Mouse (Mus musculus) lung, embryonic 14.5 days (tissue): ENCODE results near the gene Fam217a. TPM values are rescaled to one million over a fixed set of nuclear protein-coding genes. Genes with fewer than 3 reads are reported as not detected.
"Not testable (repeated sequence)": the region's sequence is repeated elsewhere in the genome, so short reads cannot be mapped to it uniquely, and the experiment has no call there.

Source experiments
- ATAC-seq: fragments of 200-750 bp; cut with Nextera tagmentation; 2 replicates; pipeline ENCODE4 v1.8.0; 2017; ENCODE audit warnings: mild to moderate bottlenecking, moderate TSS enrichment, moderate library complexity; ENCODE audit not compliant: insufficient read depth
- DNase-seq: peaks from one replicate; pipeline ENCODE4 v3.0.0-alpha.2; 2015
- H3K27ac ChIP-seq: fragments of 300-500 bp; sonication (generic); 2 replicates; pipeline ENCODE4 v1.5.1; 2014; ENCODE audit warnings: low read depth, mild to moderate bottlenecking, moderate library complexity
- H3K27me3 ChIP-seq: fragments of 300-500 bp; sonication (generic); 2 replicates; pipeline ENCODE4 v1.6.1; 2014; ENCODE audit warnings: low read length, control low read depth; ENCODE audit not compliant: insufficient read depth
- H3K36me3 ChIP-seq: fragments of 300-500 bp; sonication (generic); 2 replicates; pipeline ENCODE4 v1.6.1; 2014; ENCODE audit warnings: control low read depth; ENCODE audit not compliant: insufficient read depth
- H3K4me1 ChIP-seq: fragments of 300-500 bp; sonication (generic); 2 replicates; pipeline ENCODE4 v1.6.1; 2014; ENCODE audit warnings: antibody characterized with exemption, control low read depth; ENCODE audit not compliant: insufficient read depth
- H3K4me2 ChIP-seq: fragments of 300-500 bp; sonication (generic); 2 replicates; pipeline ENCODE4 v1.6.1; 2014; ENCODE audit warnings: mild to moderate bottlenecking
- H3K4me3 ChIP-seq: fragments of 300-500 bp; sonication (generic); 2 replicates; pipeline ENCODE4 v1.5.1; 2014; ENCODE audit warnings: low read depth, low read length
- H3K9ac ChIP-seq: fragments of 300-500 bp; sonication (generic); 2 replicates; pipeline ENCODE4 v1.6.1; 2014
- H3K9me3 ChIP-seq: fragments of 300-500 bp; sonication (generic); 2 replicates; pipeline ENCODE4 v1.6.1; 2016; ENCODE audit warnings: low read depth, low read length, control low read depth
- CTCF ChIP-seq: IDR thresholded peaks from 2 replicates; pipeline ENCODE4 v1.5.1; 2016; ENCODE audit warnings: antibody characterized with exemption, low read depth
- WGBS: fragments of 180-500 bp; shearing (Covaris S2); extraction: QIAGEN DNeasy Blood & Tissue Kit; methylation state at CpG from one replicate; pipeline ENCODE4 v1.1.7; 2014; 5-methylcytosine and 5-hydroxymethylcytosine counted together
- polyA plus RNA-seq: library from polyadenylated mRNA; unstranded; fragments of >200 nt; fragmentation: Nextera tagmentation; extraction: Ambion mirVana; gene quantifications from 2 replicates; pipeline ENCODE4 v1.2.1, GENCODE M21; 2014

Fam217a gene
- polyA plus RNA-seq, 1 experiment from 2014 or later: 2.3 TPM

DNA sequence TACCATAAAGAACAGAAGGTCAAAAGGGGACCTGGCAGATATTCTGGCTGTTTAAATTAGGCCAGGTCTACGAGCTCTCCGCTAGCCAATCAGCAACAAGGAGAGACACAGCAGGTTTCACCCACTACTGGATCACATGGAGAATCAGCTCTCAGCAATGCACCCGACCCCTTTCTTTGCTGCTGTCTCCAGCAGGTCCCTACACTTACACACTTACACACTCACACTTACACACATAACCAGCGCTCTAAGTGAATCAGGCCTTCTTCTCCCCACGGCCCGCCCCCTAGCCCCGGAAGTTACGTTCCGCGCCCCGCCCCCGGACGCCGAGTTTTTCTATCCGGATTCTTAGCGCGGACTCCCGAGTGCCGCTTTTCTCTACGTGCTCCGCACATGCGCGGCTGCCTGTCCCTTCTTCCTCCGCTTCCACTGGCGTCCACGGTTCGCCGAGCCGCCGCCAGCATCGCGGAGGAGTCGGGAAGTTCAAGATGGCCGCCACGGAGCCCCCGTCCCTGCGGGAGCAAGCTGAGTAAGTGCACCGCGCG is 48.9 kb downstream of the Fam217a start, which contains the start of gene Prpf4b:
TSS of gene Prpf4b (plus strand) at position 137 of the 545 bp plus-strand sequence.
- peak within 1 kb of the TSS; percentile 99 for H3K27ac ChIP-seq
- H3K4me2 ChIP-seq: peak within 1 kb of the TSS; percentile 89
- H3K27me3 ChIP-seq: no peaks in the 10 kb centered on the region
- peak; percentile 95 for DNase-seq
- ATAC-seq: peak; percentile 71
- peaks cover 5% of the 10 kb centered on the region; the same call in 1 of the 2 replicates for H3K36me3 ChIP-seq
- H3K4me1 ChIP-seq: peaks cover 3% of the 10 kb centered on the region
- H3K9me3 ChIP-seq: no peaks in the 10 kb centered on the region
- H3K4me3 ChIP-seq: peak within 1 kb of the TSS; percentile 97
- H3K9ac ChIP-seq: peak within 1 kb of the TSS; percentile 98
- TF ChIP-seq CTCF: no peak
- WGBS: under 1% methylated on average over 40 of the region's 40 CpGs

DNA sequence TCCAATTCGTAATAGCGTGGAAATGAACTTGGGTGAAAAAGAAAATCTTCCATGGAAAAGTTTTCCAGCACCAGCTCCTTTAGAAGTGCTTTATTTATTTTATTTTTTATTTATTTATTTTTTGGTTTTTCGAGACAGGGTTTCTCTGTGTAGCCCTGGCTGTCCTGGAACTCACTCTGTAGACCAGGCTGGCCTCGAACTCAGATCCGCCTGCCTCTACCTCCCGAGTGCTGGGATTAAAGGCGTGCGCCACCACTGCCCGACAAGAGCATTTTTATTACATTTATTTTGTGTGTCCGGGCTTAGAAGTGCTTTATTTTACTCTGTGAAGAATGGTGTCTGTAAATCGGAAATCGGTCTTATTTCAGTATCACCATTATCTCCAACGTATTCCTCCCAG is 49.4 kb downstream of the Fam217a start:
- not testable (repeated sequence) for H3K4me1 ChIP-seq, H3K9me3 ChIP-seq, H3K36me3 ChIP-seq, DNase-seq, H3K27me3 ChIP-seq
- peak overlapping the region; percentile 99 for H3K27ac ChIP-seq
- peak overlapping the region; percentile 98 for H3K9ac ChIP-seq
- H3K4me3 ChIP-seq: peak overlapping the region; percentile 97
- peak; percentile 8; the same call in 1 of the 2 replicates for ATAC-seq
- WGBS: 16% methylated on average over 13 of the region's 13 CpGs
- peak overlapping the region; percentile 89 for H3K4me2 ChIP-seq

DNA sequence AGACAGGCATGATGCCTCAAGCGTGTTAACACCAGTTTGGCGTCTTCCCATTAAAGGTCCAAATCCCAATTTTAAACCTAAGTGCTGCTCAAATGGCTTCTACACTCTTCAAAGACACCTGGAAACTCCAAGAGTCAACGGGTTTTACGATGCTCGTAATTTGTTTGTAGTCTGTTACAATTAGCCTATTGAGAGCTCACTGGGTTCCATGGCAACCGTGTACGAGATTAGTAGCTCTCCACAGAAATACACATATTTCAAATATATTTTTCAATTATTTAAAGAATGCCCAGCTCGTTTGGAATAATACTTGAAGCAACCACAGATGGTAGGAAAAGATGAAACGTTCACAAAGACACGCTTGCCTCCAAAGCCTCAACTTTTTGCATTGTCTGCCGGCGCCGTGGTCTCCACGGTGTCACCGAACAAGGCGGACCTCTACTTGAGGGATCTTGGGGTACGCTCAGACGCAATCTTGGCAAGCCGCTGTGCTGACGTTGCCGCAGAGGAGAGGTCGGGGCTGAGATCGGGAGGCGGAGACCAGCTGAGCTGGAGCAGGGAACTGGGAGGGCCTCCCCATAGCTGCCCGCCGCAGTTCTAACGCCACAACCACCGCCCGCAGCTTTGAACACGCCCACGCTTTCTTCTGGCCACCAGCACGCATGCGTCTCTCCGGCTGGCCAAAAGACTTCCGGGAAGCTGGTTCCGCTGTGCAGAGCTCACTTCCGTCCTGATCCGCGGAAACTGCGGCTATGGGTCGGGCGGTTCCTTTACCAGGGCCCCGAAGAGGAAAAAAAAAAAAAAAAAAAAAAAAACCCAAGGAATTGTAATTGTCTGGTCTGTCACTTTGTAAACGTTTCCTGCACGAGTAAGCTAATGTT is 50.1 kb downstream of the Fam217a start:
- no peak for TF ChIP-seq CTCF
- H3K4me1 ChIP-seq: peaks cover 3% of the 10 kb centered on the region
- peak overlapping the region; percentile 89 for H3K4me2 ChIP-seq
- DNase-seq: peak; percentile 99
- peak overlapping the region; percentile 97 for H3K4me3 ChIP-seq
- peak; percentile 95 for ATAC-seq
- H3K27ac ChIP-seq: peak overlapping the region; percentile 99
- no peaks in the 10 kb centered on the region for H3K36me3 ChIP-seq
- no peaks in the 10 kb centered on the region for H3K27me3 ChIP-seq
- no peaks in the 10 kb centered on the region for H3K9me3 ChIP-seq
- H3K9ac ChIP-seq: peak overlapping the region; percentile 51
- WGBS: 3% methylated on average over 45 of the region's 45 CpGs

DNA sequence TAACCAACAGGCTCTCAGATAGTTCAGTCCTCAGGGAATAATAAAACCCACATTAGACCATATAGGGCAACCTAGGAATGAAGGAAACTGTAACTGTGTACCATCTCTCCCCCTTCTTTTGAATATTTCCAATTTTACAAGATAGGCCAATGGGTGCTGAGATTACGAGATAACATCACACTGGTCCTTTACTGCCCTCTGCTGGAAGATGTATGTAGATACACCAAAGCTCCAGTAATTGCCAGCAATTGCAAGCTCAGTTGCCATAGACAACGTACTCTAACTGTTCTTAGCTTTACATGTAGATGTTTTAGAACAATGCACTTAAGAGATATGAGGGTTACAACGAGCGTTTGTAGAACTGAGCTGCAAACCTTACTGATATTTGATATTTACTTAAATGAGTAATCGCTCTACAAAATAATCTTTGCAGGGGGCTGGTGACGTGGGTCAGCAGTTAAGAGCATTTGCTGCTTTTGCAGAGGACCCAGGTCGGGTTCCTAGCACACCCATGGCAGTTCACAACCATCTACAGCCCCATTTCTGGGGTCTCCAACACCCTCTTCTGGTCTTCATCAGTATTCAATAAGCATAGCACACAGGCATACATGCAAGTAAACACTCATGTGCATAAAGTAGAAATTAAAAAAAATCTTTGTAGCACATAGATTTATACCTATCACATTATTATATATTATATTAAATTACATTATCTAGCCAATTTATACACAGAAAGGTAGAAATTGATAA is 59.5 kb downstream of the Fam217a start:
- ATAC-seq (no peak; the same call in 1 of the 2 replicates), DNase-seq (peak; percentile 94)
- no peaks in the 10 kb centered on the region for H3K36me3 ChIP-seq
- H3K4me1 ChIP-seq: no peaks in the 10 kb centered on the region
- H3K9me3 ChIP-seq: no peaks in the 10 kb centered on the region
- no peak overlapping the region for H3K9ac ChIP-seq
- no peak overlapping the region for H3K27ac ChIP-seq
- no peak overlapping the region for H3K4me3 ChIP-seq
- no peaks in the 10 kb centered on the region for H3K27me3 ChIP-seq
- no peak overlapping the region for H3K4me2 ChIP-seq
- TF ChIP-seq CTCF: peak; percentile 92
- WGBS: 38% methylated on average over 7 of the region's 7 CpGs

DNA sequence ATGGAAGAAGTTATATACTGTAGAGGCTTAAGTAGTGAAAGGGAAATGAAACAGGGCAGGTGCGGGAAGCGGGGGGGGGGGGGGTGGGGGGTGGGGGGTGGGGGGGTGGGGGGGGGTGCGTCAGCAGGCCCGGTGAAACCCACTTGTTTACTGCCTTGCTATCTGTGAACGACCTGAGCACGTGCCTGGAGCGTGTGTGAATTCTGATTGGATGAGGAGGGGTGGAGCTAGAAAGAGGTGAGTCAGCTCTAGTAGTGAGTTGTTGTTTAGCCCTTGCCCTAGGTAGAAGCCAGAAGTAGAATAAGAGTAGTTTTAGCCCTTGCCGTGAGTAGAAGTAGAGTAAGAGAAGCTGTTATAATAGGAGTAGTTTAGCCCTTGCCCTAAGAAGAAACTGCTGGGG is 62.9 kb downstream of the Fam217a start:
- DNase-seq, H3K9ac ChIP-seq, H3K4me1 ChIP-seq, ATAC-seq, H3K4me2 ChIP-seq, H3K27ac ChIP-seq, H3K4me3 ChIP-seq, H3K9me3 ChIP-seq, H3K36me3 ChIP-seq, H3K27me3 ChIP-seq: not testable (repeated sequence)
- 43% methylated on average over 6 of the region's 8 CpGs for WGBS

Other genes starting within 250 kb of the Fam217a start
- gene Fam50b, start 189.5 kb downstream of the Fam217a start, polyA plus RNA-seq: 0.15 TPM in 1 of 2 replicates, not detected in the other
- 81.3 and 83.5 TPM in 2 replicates for gene Prpf4b, start 49.0 kb downstream of the Fam217a start, polyA plus RNA-seq
- not detected in 2 replicates for gene 4933417A18Rik, start 99 bp upstream of the Fam217a start, polyA plus RNA-seq
- gene Eci3, start 39.5 kb upstream of the Fam217a start, polyA plus RNA-seq: 0.45 and 0.77 TPM in 2 replicates
- gene Eci2, start 102.8 kb upstream of the Fam217a start, polyA plus RNA-seq: 149 and 152 TPM in 2 replicates